Mouse (Mus musculus) myocyte (in vitro differentiated cells): ENCODE measurements at regions not wholly inside any gene's neighbourhood (a gene's known extent, or its start where the extent isn't known, plus 50 kb on each side); places are given as distances from the start of the nearest gene placed in this dataset.
"Not testable (repeated sequence)": the region's sequence is repeated elsewhere in the genome, so short reads cannot be mapped to it uniquely, and the experiment has no call there.

Experiments used
- H3K27me3 ChIP-seq: one replicate; pipeline ENCODE4 v1.6.1; 2011; ENCODE audit not compliant: control insufficient read depth, insufficient read depth, insufficient read length
- H3K36me3 ChIP-seq: one replicate; pipeline ENCODE4 v1.6.1; 2011; ENCODE audit not compliant: control insufficient read depth, insufficient read depth
- H3K4me2 ChIP-seq: one replicate; pipeline ENCODE4 v1.6.1; 2011; ENCODE audit warnings: low read depth, control low read depth
- H3K4me3 ChIP-seq: one replicate; pipeline ENCODE4 v1.5.1; 2011; ENCODE audit warnings: mild to moderate bottlenecking, control low read depth, moderate library complexity
- H3K79me2 ChIP-seq: one replicate; pipeline ENCODE4 v1.6.1; 2011; ENCODE audit not compliant: control insufficient read depth, insufficient read depth
- H3ac ChIP-seq: one replicate; pipeline ENCODE4 v1.6.1; 2011; ENCODE audit not compliant: control insufficient read depth, insufficient read length
- CEBPB ChIP-seq: IDR thresholded peaks from 2 replicates; pipeline ENCODE4 v1.6.1; 2011; ENCODE audit warnings: mild to moderate bottlenecking, moderate library complexity; ENCODE audit not compliant: poor library complexity, insufficient read depth, severe bottlenecking
- E2F4 ChIP-seq: IDR thresholded peaks from one replicate; pipeline ENCODE4 v1.6.1; 2011; ENCODE audit warnings: mild to moderate bottlenecking, control low read depth, moderate library complexity; ENCODE audit not compliant: insufficient read depth
- MAX ChIP-seq: IDR thresholded peaks from one replicate; pipeline ENCODE4 v1.6.1; 2011; ENCODE audit warnings: low read depth, mild to moderate bottlenecking, control low read depth
- MYOD1 ChIP-seq, 3 experiments: IDR thresholded peaks; one replicate each; pipeline ENCODE4 v1.6.1; 2011; ENCODE audit warnings: control low read depth in 2 of 3, low read depth in 2 of 3, mild to moderate bottlenecking in 2 of 3, moderate library complexity in 1 of 3; ENCODE audit not compliant: insufficient read length in 2 of 3, control insufficient read depth in 1 of 3
- MYOG ChIP-seq, 3 experiments: IDR thresholded peaks; one replicate each; pipeline ENCODE4 v1.6.1; 2011; ENCODE audit warnings: control low read depth in 2 of 3, low read depth in 2 of 3, mild to moderate bottlenecking in 2 of 3; ENCODE audit not compliant: insufficient read length in 2 of 3, control insufficient read depth in 1 of 3, insufficient read depth in 1 of 3
- POLR2A ChIP-seq: IDR thresholded peaks from one replicate; pipeline ENCODE4 v1.6.1; 2011; ENCODE audit warnings: low read depth, mild to moderate bottlenecking, control low read depth, moderate library complexity; ENCODE audit not compliant: insufficient read length
- POLR2AphosphoS2 ChIP-seq: IDR thresholded peaks from one replicate; pipeline ENCODE4 v1.6.1; 2011; ENCODE audit warnings: low read depth, control low read depth; ENCODE audit not compliant: insufficient read length
- REST ChIP-seq: IDR thresholded peaks from one replicate; pipeline ENCODE4 v1.6.1; 2011; ENCODE audit warnings: mild to moderate bottlenecking, control low read depth, moderate library complexity; ENCODE audit not compliant: insufficient read depth, insufficient read length
- SRF ChIP-seq: IDR thresholded peaks from one replicate; pipeline ENCODE4 v1.6.1; 2011; ENCODE audit warnings: low read depth; ENCODE audit not compliant: control insufficient read depth, insufficient read length
- TCF12 ChIP-seq: IDR thresholded peaks from one replicate; pipeline ENCODE4 v1.6.1; 2011; ENCODE audit warnings: mild to moderate bottlenecking, control low read depth; ENCODE audit not compliant: poor library complexity, insufficient read depth, severe bottlenecking
- TCF3 ChIP-seq: IDR thresholded peaks from one replicate; pipeline ENCODE4 v1.6.1; 2011; ENCODE audit warnings: low read depth, control low read depth; ENCODE audit not compliant: insufficient read length
- USF1 ChIP-seq: IDR thresholded peaks from one replicate; pipeline ENCODE4 v1.6.1; 2011; ENCODE audit warnings: low read depth, mild to moderate bottlenecking, control low read depth, moderate library complexity

GRCm38 (mm10) chr10:113759099-113759498 is 830.3 kb upstream of the Atxn7l3b start:
- Histone ChIP-seq H3K4me2 (no peak overlapping the region), H3K36me3 (no peaks in the 10 kb centered on the region), H3K27me3 (no peaks in the 10 kb centered on the region), H3K79me2 (no peaks in the 10 kb centered on the region), H3K4me3 (no peak overlapping the region), H3ac (no peak overlapping the region)
- TF ChIP-seq REST (no peak), SRF (no peak), CEBPB (no peak), MAX (no peak), E2F4 (no peak), POLR2AphosphoS2 (no peak), TCF12 (no peak), POLR2A (no peak), TCF3 (no peak), USF1 (no peak), MYOG (IDR thresholded peaks at IDR 0.05; ENCODE audit: control insufficient read depth in 1 of 3, insufficient read depth in 1 of 3, insufficient read length in 2 of 3, low read depth in 2 of 3) (no peak), MYOD1 (IDR thresholded peaks at IDR 0.05; ENCODE audit: control insufficient read depth in 1 of 3, insufficient read length in 2 of 3, low read depth in 2 of 3) (no peak)

DNA sequence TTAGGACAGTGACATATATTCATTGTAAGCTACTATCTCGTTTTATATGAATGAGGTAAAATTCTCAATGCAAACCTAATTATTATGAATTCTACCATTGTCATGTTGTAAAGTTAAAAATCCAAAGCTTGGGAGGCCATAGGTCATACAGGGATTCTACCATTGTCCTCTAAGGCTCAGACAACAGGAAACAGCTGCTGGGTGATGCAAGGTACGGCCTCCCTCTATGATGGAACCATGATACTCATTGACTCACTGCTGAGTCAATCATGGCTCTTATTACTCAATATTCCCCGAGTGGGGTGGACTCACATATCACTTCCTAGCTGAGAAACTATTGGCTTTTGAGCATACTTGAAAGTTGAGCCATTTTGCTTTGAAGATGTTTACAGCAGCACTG is 807.4 kb upstream of the Atxn7l3b start:
- TF ChIP-seq TCF12 (no peak), CEBPB (peak; percentile 47; the same call in 1 of the 2 replicates), REST (no peak), MAX (no peak), MYOD1 (IDR thresholded peaks at IDR 0.05; ENCODE audit: control insufficient read depth in 1 of 3, insufficient read length in 2 of 3, low read depth in 2 of 3) (peak in 2 of 3 experiments; percentile 27 to 67), USF1 (no peak), MYOG (IDR thresholded peaks at IDR 0.05; ENCODE audit: control insufficient read depth in 1 of 3, insufficient read depth in 1 of 3, insufficient read length in 2 of 3, low read depth in 2 of 3) (no peak), POLR2AphosphoS2 (no peak)
- Histone ChIP-seq H3K4me3 (no peak overlapping the region), H3K27me3 (no peaks in the 10 kb centered on the region), H3K79me2 (no peaks in the 10 kb centered on the region), H3K4me2 (no peak overlapping the region), H3K36me3 (no peaks in the 10 kb centered on the region), H3ac (no peak overlapping the region)

- Histone ChIP-seq H3ac (no peak overlapping the region), H3K4me3 (no peak overlapping the region), H3K36me3 (no peaks in the 10 kb centered on the region), H3K79me2 (no peaks in the 10 kb centered on the region), H3K4me2 (no peak overlapping the region), H3K27me3 (no peaks in the 10 kb centered on the region)
- TF ChIP-seq MYOD1 (IDR thresholded peaks at IDR 0.05; ENCODE audit: control insufficient read depth in 1 of 3, insufficient read length in 2 of 3, low read depth in 2 of 3), result no peak
- no peak for TF ChIP-seq TCF3
- no peak for TF ChIP-seq CEBPB
- no peak for TF ChIP-seq USF1
- TF ChIP-seq SRF, result no peak
- TF ChIP-seq MYOG (IDR thresholded peaks at IDR 0.05; ENCODE audit: control insufficient read depth in 1 of 3, insufficient read depth in 1 of 3, insufficient read length in 2 of 3, low read depth in 2 of 3), result no peak
- TF ChIP-seq MAX, result no peak
- TF ChIP-seq E2F4, result no peak
- no peak for TF ChIP-seq POLR2A
Measured at GRCm38 (mm10) chr10:113705139-113705726, 776.4 kb upstream of the Atxn7l3b start.

DNA sequence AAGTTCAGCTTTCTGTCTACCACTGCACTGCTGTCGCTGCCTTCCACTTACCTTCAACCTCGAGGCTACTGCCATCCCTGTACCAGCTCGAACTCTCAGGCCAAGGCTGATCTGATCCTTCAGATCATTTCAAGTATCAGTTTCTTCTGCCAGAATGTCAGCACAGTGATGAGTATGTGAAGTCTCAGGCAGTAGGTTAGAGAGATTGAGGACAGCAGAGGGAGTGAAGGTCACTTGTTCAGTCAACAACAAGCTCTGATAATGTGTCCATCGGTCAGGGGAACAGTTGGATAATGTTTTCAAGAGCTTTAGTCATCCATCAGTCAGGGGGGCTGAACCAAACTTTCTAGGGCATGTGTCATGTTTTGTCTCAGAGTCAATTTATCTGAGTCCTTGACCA is 741.8 kb upstream of the Atxn7l3b start:
- not testable (repeated sequence) for H3K4me3 ChIP-seq, H3ac ChIP-seq, H3K36me3 ChIP-seq, H3K79me2 ChIP-seq, H3K4me2 ChIP-seq, H3K27me3 ChIP-seq

- TF ChIP-seq POLR2A (no peak), REST (no peak), USF1 (no peak), POLR2AphosphoS2 (no peak), SRF (no peak), E2F4 (no peak), TCF12 (no peak), MYOD1 (IDR thresholded peaks at IDR 0.05; ENCODE audit: control insufficient read depth in 1 of 3, insufficient read length in 2 of 3, low read depth in 2 of 3) (no peak), MAX (no peak), TCF3 (no peak)
- no peak overlapping the region for H3K4me2 ChIP-seq
- H3K27me3 ChIP-seq, result no peaks in the 10 kb centered on the region
- H3K36me3 ChIP-seq, result no peaks in the 10 kb centered on the region
- H3K79me2 ChIP-seq, result no peaks in the 10 kb centered on the region
- no peak overlapping the region for H3ac ChIP-seq
- H3K4me3 ChIP-seq, result no peak overlapping the region
Measured at GRCm38 (mm10) chr10:113652803-113653454, 724.1 kb upstream of the Atxn7l3b start.
